Mouse (Mus musculus) G1E (cell line): ENCODE results near the gene Slc38a3. TPM values are rescaled to one million over a fixed set of nuclear protein-coding genes. Genes with fewer than 3 reads are reported as not detected.

Experiments used
- ATAC-seq: 2 replicates; pipeline ENCODE4 v1.8.0; 2016; ENCODE audit warnings: mild to moderate bottlenecking; ENCODE audit not compliant: insufficient number of reproducible peaks, poor library complexity, low FRiP score, severe bottlenecking; ENCODE audit errors: extremely low read depth
- DNase-seq: peaks from one replicate; pipeline ENCODE4 v3.0.0; 2012; ENCODE audit warnings: low spot score
- H3K27me3 ChIP-seq: 2 replicates; pipeline ENCODE4 v1.6.1; 2012; ENCODE audit warnings: mild to moderate bottlenecking, low read length, inconsistent platforms; ENCODE audit not compliant: insufficient read depth
- H3K36me3 ChIP-seq: replicated peaks from 2 replicates; pipeline ENCODE3; 2012; ENCODE audit warnings: mild to moderate bottlenecking, inconsistent platforms
- H3K4me1 ChIP-seq: 2 replicates; pipeline ENCODE4 v1.6.1; 2012; ENCODE audit warnings: low read depth, low read length, inconsistent platforms, mixed read lengths; ENCODE audit not compliant: insufficient read depth
- H3K4me3 ChIP-seq: 2 replicates; pipeline ENCODE4 v1.5.1; 2012; ENCODE audit warnings: low read depth, mild to moderate bottlenecking, inconsistent platforms, low read length, moderate library complexity, mixed read lengths
- H3K9me3 ChIP-seq: replicated peaks from 2 replicates; pipeline ENCODE4 v1.6.1; 2012; ENCODE audit warnings: inconsistent platforms
- CTCF ChIP-seq: IDR thresholded peaks from 2 replicates; pipeline ENCODE4 v1.5.1; 2012; ENCODE audit warnings: low read depth, low read length, inconsistent platforms, mixed read lengths
- GATA1 ChIP-seq: IDR thresholded peaks from 2 replicates; pipeline ENCODE4 v1.6.1; 2012; ENCODE audit warnings: borderline replicate concordance, low read length, inconsistent platforms, mixed read lengths
- GATA2 ChIP-seq: IDR thresholded peaks from 2 replicates; pipeline ENCODE4 v1.6.1; 2012; ENCODE audit warnings: low read depth, low read length, inconsistent platforms, borderline replicate concordance
- POLR2AphosphoS5 ChIP-seq: IDR thresholded peaks from 2 replicates; pipeline ENCODE4 v1.6.1; 2012; ENCODE audit warnings: low read depth, low read length, inconsistent platforms; ENCODE audit not compliant: insufficient replicate concordance
- TAL1 ChIP-seq: conservative IDR thresholded peaks from 2 replicates; pipeline ENCODE4 v1.6.1; 2012; ENCODE audit warnings: low read depth, low read length, inconsistent platforms, mixed read lengths
- polyA plus RNA-seq: library from polyadenylated mRNA; stranded (reverse); fragments of >175 nt; gene quantifications from 2 replicates; pipeline ENCODE4 v1.2.3, GENCODE M21; 2012
- total RNA-seq, 2 experiments: library from RNA; stranded (forward) in 1 of 2; stranded (reverse) in 1 of 2; fragments of 200-1000 nt in 1 of 2; fragments of >200 nt in 1 of 2; fragmentation: Nextera tagmentation in 1 of 2; gene quantifications; 2 replicates each; pipeline ENCODE4 v1.2.3; 2014 to 2017

Slc38a3 gene
- total and polyA plus RNA-seq, 3 experiments, result 0.11 TPM; not detected in 2

DNA sequence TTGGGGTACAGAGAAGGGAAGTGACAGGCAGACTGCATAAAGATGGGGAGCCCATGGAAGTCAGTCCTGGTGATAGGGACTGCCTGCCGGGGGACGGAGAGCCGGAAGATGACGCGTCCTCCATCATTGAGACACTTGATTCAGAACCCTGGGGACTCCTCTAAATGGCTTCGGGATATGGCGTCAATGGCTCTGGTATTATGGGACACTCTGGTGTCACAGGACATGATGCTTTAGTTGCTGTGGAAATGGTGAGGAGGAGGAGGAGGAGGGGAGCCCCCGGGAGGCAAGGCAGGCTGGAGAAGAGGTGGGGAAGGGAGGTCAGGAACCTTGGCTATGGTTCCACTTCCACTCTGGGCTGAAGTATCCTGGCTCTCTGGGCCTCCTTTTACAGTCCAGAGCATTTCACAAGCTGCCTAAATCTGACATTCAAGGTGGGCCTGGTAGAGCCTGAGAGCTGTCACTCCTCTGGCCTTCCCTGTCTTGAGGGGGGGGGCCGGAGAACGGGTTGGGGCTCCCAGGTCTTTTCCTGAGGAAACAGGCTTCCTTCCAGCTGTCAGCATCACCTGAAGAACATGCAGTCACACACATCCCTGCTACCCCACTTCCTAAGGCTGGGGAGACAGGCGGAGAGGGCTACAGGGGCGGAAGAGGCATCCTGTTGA is 26.2 kb upstream of the Slc38a3 start:
- H3K36me3 ChIP-seq, result no peaks in the 10 kb centered on the region
- no peaks in the 10 kb centered on the region for H3K9me3 ChIP-seq
- ATAC-seq (no peak), DNase-seq (no peak)
- TF ChIP-seq CTCF (no peak), POLR2AphosphoS5 (no peak), TAL1 (no peak), GATA2 (no peak), GATA1 (no peak)
- peaks cover 84% of the 10 kb centered on the region for H3K27me3 ChIP-seq
- no peak overlapping the region for H3K4me3 ChIP-seq
- H3K4me1 ChIP-seq, result 0 out of 2 replicates have a peak, but pooled peaks cover 3% of the 10 kb centered on the region

DNA sequence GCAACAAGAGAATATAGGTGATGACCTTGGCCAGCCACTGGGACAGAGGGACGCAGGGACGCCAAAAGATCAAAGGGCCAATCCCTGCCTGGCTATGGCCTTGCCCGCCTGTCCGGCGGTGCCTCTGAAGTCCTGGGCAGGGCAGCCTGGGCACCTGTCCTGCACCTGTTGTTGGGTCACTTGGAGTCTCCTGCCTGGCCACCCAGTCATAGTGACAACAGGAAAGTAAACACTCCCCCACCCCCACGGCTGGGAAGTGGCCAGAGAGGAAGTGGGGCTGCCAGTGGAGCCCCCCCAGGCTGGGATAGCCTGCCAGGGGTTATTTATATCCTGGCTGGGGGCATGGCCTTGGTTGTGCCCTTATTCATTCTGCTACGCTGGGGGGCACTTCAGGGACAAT is 25.3 kb upstream of the Slc38a3 start:
- Histone ChIP-seq H3K4me3 (no peak overlapping the region), H3K36me3 (no peaks in the 10 kb centered on the region), H3K27me3 (peaks cover 84% of the 10 kb centered on the region), H3K9me3 (no peaks in the 10 kb centered on the region), H3K4me1 (0 out of 2 replicates have a peak, but pooled peaks cover 3% of the 10 kb centered on the region)
- TF ChIP-seq POLR2AphosphoS5 (no peak), GATA1 (no peak), GATA2 (no peak), CTCF (no peak), TAL1 (no peak)
- DNase-seq, result no peak
- ATAC-seq, result no peak

DNA sequence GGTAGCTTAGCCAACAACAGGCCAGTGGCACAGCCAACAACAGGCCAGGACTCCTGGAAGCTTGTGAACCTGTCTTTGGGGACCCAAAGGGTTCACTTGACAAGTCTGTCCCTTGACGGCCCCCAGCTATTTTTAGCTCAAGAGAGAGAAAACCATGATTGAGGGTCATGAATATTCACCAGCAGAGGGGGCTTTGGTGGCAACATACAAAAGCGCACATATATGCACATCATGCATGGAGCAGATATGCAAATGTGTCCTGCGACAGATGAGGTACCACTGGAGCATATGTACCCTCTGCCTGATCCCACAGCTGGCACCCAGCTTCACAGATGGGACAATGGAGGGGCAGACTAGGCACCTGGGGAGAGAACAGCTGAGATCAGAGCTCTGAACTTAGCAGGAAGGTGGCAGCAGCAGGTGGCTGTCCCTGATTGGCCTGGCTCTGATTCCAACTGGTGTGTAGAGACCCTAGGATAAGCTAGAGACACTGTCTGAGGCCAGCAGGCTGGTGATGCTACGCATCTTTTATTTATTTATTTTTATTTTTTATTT is 24.2 kb upstream of the Slc38a3 start:
- no peak overlapping the region for H3K4me3 ChIP-seq
- peaks cover 82% of the 10 kb centered on the region for H3K27me3 ChIP-seq
- ATAC-seq (no peak), DNase-seq (no peak)
- TF ChIP-seq CTCF, result no peak
- TF ChIP-seq TAL1, result no peak
- TF ChIP-seq GATA1, result no peak
- TF ChIP-seq GATA2, result no peak
- TF ChIP-seq POLR2AphosphoS5, result no peak
- no peaks in the 10 kb centered on the region for H3K36me3 ChIP-seq
- no peaks in the 10 kb centered on the region for H3K9me3 ChIP-seq
- 0 out of 2 replicates have a peak, but pooled peaks cover 3% of the 10 kb centered on the region for H3K4me1 ChIP-seq

DNA sequence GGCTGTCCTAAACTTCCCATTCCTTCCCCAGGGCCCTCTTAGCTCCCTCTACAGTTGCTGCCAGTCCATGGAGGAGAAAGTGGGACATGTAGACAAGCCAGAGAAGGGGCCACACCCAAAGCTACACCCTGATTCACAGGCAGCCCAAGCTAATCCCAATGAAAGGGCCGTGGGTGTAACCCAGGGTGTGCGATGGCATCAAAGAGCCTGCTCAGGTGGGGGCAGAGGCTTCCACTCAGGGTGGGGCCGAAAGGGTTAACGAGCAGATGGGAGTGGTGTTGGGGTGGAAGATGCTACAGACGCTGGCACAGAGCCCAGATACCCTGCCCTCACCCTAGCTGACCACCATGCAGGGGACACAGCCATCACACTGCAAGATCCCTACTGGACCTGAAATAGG is 23.5 kb upstream of the Slc38a3 start:
- no peak for DNase-seq
- no peaks in the 10 kb centered on the region for H3K9me3 ChIP-seq
- ATAC-seq, result no peak
- H3K4me1 ChIP-seq, result 0 out of 2 replicates have a peak, but pooled peaks cover 3% of the 10 kb centered on the region
- no peaks in the 10 kb centered on the region for H3K36me3 ChIP-seq
- H3K27me3 ChIP-seq, result peaks cover 80% of the 10 kb centered on the region
- H3K4me3 ChIP-seq, result no peak overlapping the region
- TF ChIP-seq POLR2AphosphoS5 (no peak), GATA1 (no peak), TAL1 (no peak), GATA2 (no peak)

DNA sequence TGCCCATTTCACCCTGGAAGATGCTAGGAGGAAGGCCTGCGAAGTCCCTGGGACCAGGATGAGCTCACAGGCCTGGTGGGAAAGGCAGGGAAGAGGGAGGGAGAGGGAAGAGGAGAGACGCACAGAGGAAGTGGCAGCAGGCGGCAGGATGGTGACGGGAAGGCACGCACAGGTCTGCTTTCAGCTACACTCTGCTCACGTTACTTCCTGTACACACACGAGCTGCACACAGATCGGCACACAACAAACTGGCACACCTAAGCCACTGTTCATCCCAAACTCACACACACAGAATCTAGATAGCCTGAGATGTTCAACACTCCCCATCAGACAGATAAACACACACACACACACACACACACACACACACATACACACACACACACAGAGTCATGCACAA is 21.1 kb upstream of the Slc38a3 start:
- TF ChIP-seq GATA1 (no peak), CTCF (no peak), GATA2 (no peak), POLR2AphosphoS5 (no peak), TAL1 (no peak)
- H3K36me3 ChIP-seq, result no peaks in the 10 kb centered on the region
- H3K4me3 ChIP-seq, result no peak overlapping the region
- no peak for ATAC-seq
- H3K9me3 ChIP-seq, result no peaks in the 10 kb centered on the region
- H3K27me3 ChIP-seq, result peaks cover 74% of the 10 kb centered on the region
- DNase-seq, result no peak
- 0 out of 2 replicates have a peak, but pooled peaks cover 3% of the 10 kb centered on the region for H3K4me1 ChIP-seq

DNA sequence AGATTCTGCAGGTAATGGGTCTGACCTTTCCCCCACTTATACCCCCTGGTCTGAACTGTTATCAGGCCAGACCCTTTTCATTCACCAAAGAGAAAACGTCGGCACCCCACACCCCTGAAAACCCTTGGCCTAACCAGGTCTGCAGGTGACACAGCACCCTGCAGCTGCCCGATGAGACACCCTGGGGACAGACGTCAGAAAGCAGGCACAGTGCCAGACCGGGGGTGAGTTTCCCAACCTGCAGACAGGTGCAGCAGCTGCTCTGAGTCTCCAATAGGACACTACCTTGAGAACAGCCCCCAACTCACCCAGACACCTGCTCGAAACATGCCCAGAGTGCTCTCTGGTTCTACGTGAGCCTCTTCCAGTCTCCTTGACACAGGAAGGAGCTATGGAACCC is 19.6 kb upstream of the Slc38a3 start:
- no peaks in the 10 kb centered on the region for H3K36me3 ChIP-seq
- no peak for TF ChIP-seq TAL1
- no peak overlapping the region for H3K4me3 ChIP-seq
- ATAC-seq (no peak), DNase-seq (no peak)
- H3K4me1 ChIP-seq, result 0 out of 2 replicates have a peak, but pooled peaks cover 3% of the 10 kb centered on the region
- H3K27me3 ChIP-seq, result peaks cover 77% of the 10 kb centered on the region
- H3K9me3 ChIP-seq, result no peaks in the 10 kb centered on the region
